Mouse (Mus musculus): ENCODE data around the gene Slc35a5. TPM values are rescaled to one million over a fixed set of nuclear protein-coding genes. Genes with fewer than 3 reads are reported as not detected.

Gene Slc35a5
- total and polyA plus RNA-seq, 3 experiments: 3.9 to 5.2 TPM; not detected in 1

- H3K9ac ChIP-seq (ENCODE audit: control insufficient read depth, low read depth, low read length, poor library complexity, severe bottlenecking): no peak overlapping the region
- no peak for DNase-seq (ENCODE audit: low read depth, low spot score)
- no peak overlapping the region for H3K27ac ChIP-seq (ENCODE audit: control insufficient read depth, low read depth, low read length)
- TF ChIP-seq GABPA (IDR thresholded peaks at IDR 0.05; ENCODE audit: low read depth, low read length) (no peak), MAZ (IDR thresholded peaks at IDR 0.05; ENCODE audit: low read depth, low read length) (no peak), TCF12 (IDR thresholded peaks at IDR 0.05; ENCODE audit: low read depth, low read length) (no peak), TAL1 (IDR thresholded peaks at IDR 0.05; ENCODE audit: low read length) (no peak), KAT2A (conservative IDR thresholded peaks at IDR 0.05; ENCODE audit: low read depth, low read length) (no peak), CHD2 (IDR thresholded peaks at IDR 0.05; ENCODE audit: low read length) (no peak), RCOR1 (IDR thresholded peaks at IDR 0.05; ENCODE audit: low read depth, low read length) (no peak)
- H3K79me2 ChIP-seq (ENCODE audit: control insufficient read depth, insufficient read depth, low read length, poor library complexity): no peaks in the 10 kb centered on the region
- no peaks in the 10 kb centered on the region for H3K9me3 ChIP-seq (replicated peaks; ENCODE audit: insufficient read depth, low read length)
- no peak overlapping the region for H3K4me3 ChIP-seq (ENCODE audit: control insufficient read depth in 1 of 2, insufficient read depth in 1 of 2, low read depth in 2 of 2, low read length in 2 of 2)
- H3K27me3 ChIP-seq (ENCODE audit: control insufficient read depth in 1 of 2, insufficient read depth in 2 of 2, low read length in 2 of 2): peaks cover 3 to 4% of the 10 kb centered on the region in 2 experiments
- H3K36me3 ChIP-seq (ENCODE audit: control insufficient read depth in 1 of 2, insufficient read depth in 2 of 2, low read length in 2 of 2): no peaks in the 10 kb centered on the region
- H3K4me1 ChIP-seq (ENCODE audit: control insufficient read depth in 1 of 2, insufficient read depth in 2 of 2, low read length in 2 of 2): no peaks in the 10 kb centered on the region; a peak in 1 of 4 replicates
Measured at GRCm38 (mm10) chr16:45100892-45101291, 57.6 kb downstream of the Slc35a5 start.

GRCm38 (mm10) chr16:45098886-45099210, 59.7 kb downstream of the Slc35a5 start:
- Histone ChIP-seq H3K27ac (ENCODE audit: control insufficient read depth, low read depth, low read length) (no peak overlapping the region), H3K4me3 (ENCODE audit: control insufficient read depth in 1 of 2, insufficient read depth in 1 of 2, low read depth in 2 of 2, low read length in 2 of 2) (no peak overlapping the region)
- DNase-seq (ENCODE audit: low read depth, low spot score): no peak

GRCm38 (mm10) chr16:45098186-45098885, 60.2 kb downstream of the Slc35a5 start:
- H3K36me3 ChIP-seq (ENCODE audit: control insufficient read depth in 1 of 2, insufficient read depth in 2 of 2, low read length in 2 of 2): no peaks in the 10 kb centered on the region
- no peak for DNase-seq (ENCODE audit: low read depth, low spot score)
- H3K4me3 ChIP-seq (ENCODE audit: control insufficient read depth in 1 of 2, insufficient read depth in 1 of 2, low read depth in 2 of 2, low read length in 2 of 2): no peak overlapping the region
- H3K27me3 ChIP-seq (ENCODE audit: control insufficient read depth in 1 of 2, insufficient read depth in 2 of 2, low read length in 2 of 2): peaks cover 2 to 4% of the 10 kb centered on the region in 2 experiments
- TF ChIP-seq ZKSCAN1 (IDR thresholded peaks at IDR 0.05; ENCODE audit: low read depth, low read length): no peak
- TF ChIP-seq ELF1 (IDR thresholded peaks at IDR 0.05; ENCODE audit: low read depth, low read length): no peak
- TF ChIP-seq KAT2A (conservative IDR thresholded peaks at IDR 0.05; ENCODE audit: low read depth, low read length): no peak
- no peak for TF ChIP-seq POLR2AphosphoS5 (IDR thresholded peaks at IDR 0.05; ENCODE audit: borderline replicate concordance, low read depth, low read length)
- no peak for TF ChIP-seq RAD21 (IDR thresholded peaks at IDR 0.05; ENCODE audit: low read depth, low read length)
- no peak for TF ChIP-seq POLR2A (IDR thresholded peaks at IDR 0.05; ENCODE audit: control insufficient read depth in 1 of 2, insufficient read depth in 1 of 2, low read depth in 1 of 2, low read length in 2 of 2, poor library complexity in 1 of 2)
- TF ChIP-seq GATA1 (IDR thresholded peaks at IDR 0.05; ENCODE audit: low read depth, low read length): no peak
- TF ChIP-seq CHD1 (IDR thresholded peaks at IDR 0.05; ENCODE audit: low read depth, low read length): no peak
- no peak for TF ChIP-seq NELFE (IDR thresholded peaks at IDR 0.05; ENCODE audit: low read depth, low read length)
- no peak for TF ChIP-seq HCFC1 (IDR thresholded peaks at IDR 0.05; ENCODE audit: low read depth, low read length)
- no peak for TF ChIP-seq MEF2A (IDR thresholded peaks at IDR 0.05; ENCODE audit: extremely low read depth, insufficient replicate concordance, low read depth, low read length, poor library complexity, severe bottlenecking)
- TF ChIP-seq MYC (IDR thresholded peaks at IDR 0.05; ENCODE audit: low read depth, low read length): no peak
- no peak for TF ChIP-seq SIN3A (IDR thresholded peaks at IDR 0.05; ENCODE audit: low read length)
- no peak for TF ChIP-seq USF1 (IDR thresholded peaks at IDR 0.05; ENCODE audit: low read depth, low read length)
- H3K9ac ChIP-seq (ENCODE audit: control insufficient read depth, low read depth, low read length, poor library complexity, severe bottlenecking): no peak overlapping the region
- no peaks in the 10 kb centered on the region; a peak in 1 of 4 replicates for H3K4me1 ChIP-seq (ENCODE audit: control insufficient read depth in 1 of 2, insufficient read depth in 2 of 2, low read length in 2 of 2)
- no peaks in the 10 kb centered on the region for H3K79me2 ChIP-seq (ENCODE audit: control insufficient read depth, insufficient read depth, low read length, poor library complexity)
- no peak overlapping the region for H3K27ac ChIP-seq (ENCODE audit: control insufficient read depth, low read depth, low read length)
- no peaks in the 10 kb centered on the region for H3K9me3 ChIP-seq (replicated peaks; ENCODE audit: insufficient read depth, low read length)

More at GRCm38 (mm10) chr16:45098886-45099210, 59.7 kb downstream of the Slc35a5 start:
- no peaks in the 10 kb centered on the region for H3K36me3 ChIP-seq (ENCODE audit: control insufficient read depth in 1 of 2, insufficient read depth in 2 of 2, low read length in 2 of 2)
- peaks cover 2 to 4% of the 10 kb centered on the region in 2 experiments for H3K27me3 ChIP-seq (ENCODE audit: control insufficient read depth in 1 of 2, insufficient read depth in 2 of 2, low read length in 2 of 2)
- no peaks in the 10 kb centered on the region; a peak in 1 of 4 replicates for H3K4me1 ChIP-seq (ENCODE audit: control insufficient read depth in 1 of 2, insufficient read depth in 2 of 2, low read length in 2 of 2)
- H3K9me3 ChIP-seq (replicated peaks; ENCODE audit: insufficient read depth, low read length): no peaks in the 10 kb centered on the region
- TF ChIP-seq UBTF (IDR thresholded peaks at IDR 0.05; ENCODE audit: borderline replicate concordance, insufficient read depth, low read depth, low read length) (no peak), POLR2A (IDR thresholded peaks at IDR 0.05; ENCODE audit: control insufficient read depth in 1 of 2, insufficient read depth in 1 of 2, low read depth in 1 of 2, low read length in 2 of 2, poor library complexity in 1 of 2) (no peak)
- no peaks in the 10 kb centered on the region for H3K79me2 ChIP-seq (ENCODE audit: control insufficient read depth, insufficient read depth, low read length, poor library complexity)
- no peak overlapping the region for H3K9ac ChIP-seq (ENCODE audit: control insufficient read depth, low read depth, low read length, poor library complexity, severe bottlenecking)
